20 mouse cellular contexts compared by ENCODE assay signal in genomic region chr1:119075500-119075899, GRCm38 (mm10). TPM values are rescaled to one million over a fixed set of nuclear protein-coding genes. Genes with fewer than 3 reads are reported as not detected.
"Had no signal": no experiment of that assay in that cellular context is flagged by ENCODE, and none has a peak within 500 bp of the region (broad histone marks: within the 10 kb centered on the region; RNA-seq: fewer than 3 reads in every experiment).

No protein-coding gene starts in this region.

- H3K4me2 ChIP-seq: limb, embryonic 12.5 days; limb, embryonic 15.5 days; liver, embryonic 11.5 days; lung, embryonic 14.5 days; midbrain, embryonic 13.5 days; neural tube, embryonic 12.5 days; neural tube, embryonic 15.5 days had no signal

- H3K9me3 ChIP-seq: limb, embryonic 12.5 days; limb, embryonic 15.5 days; midbrain, embryonic 13.5 days; neural tube, embryonic 12.5 days; neural tube, embryonic 15.5 days had no signal

- H3K27ac ChIP-seq: kidney, postnatal 0 days; limb, embryonic 12.5 days; limb, embryonic 15.5 days; liver, embryonic 14.5 days; macrophage; midbrain, embryonic 13.5 days; neural tube, embryonic 12.5 days; neural tube, embryonic 15.5 days had no signal

- ATAC-seq: liver, postnatal 0 days; lung, postnatal 0 days; midbrain, embryonic 13.5 days had no signal

- DNase-seq: kidney, adult 18-20 months; kidney, adult 9 months; kidney, postnatal 25 days; layer of hippocampus, postnatal 36 days; left cerebral cortex, postnatal 4 days; liver, postnatal 0 days; lung, embryonic 14.5 days; right cerebral cortex, postnatal 25 days; thymus, postnatal 25 days had no signal

- H3K4me3 ChIP-seq: limb, embryonic 12.5 days; limb, embryonic 15.5 days; midbrain, embryonic 13.5 days; neural tube, embryonic 12.5 days; neural tube, embryonic 15.5 days had no signal

- H3K36me3 ChIP-seq: limb, embryonic 12.5 days; limb, embryonic 15.5 days; midbrain, embryonic 13.5 days; neural tube, embryonic 12.5 days; neural tube, embryonic 15.5 days had no signal

- H3K4me1 ChIP-seq: midbrain, embryonic 13.5 days; neural tube, embryonic 12.5 days had no signal

- H3K9ac ChIP-seq: limb, embryonic 12.5 days; limb, embryonic 15.5 days; liver, embryonic 14.5 days; liver, postnatal 0 days; lung, embryonic 14.5 days; midbrain, embryonic 13.5 days; neural tube, embryonic 12.5 days; neural tube, embryonic 15.5 days had no signal

RNA-seq across cellular contexts. Expression of gene Gli2, which starts 22.1 kb away (rescaled TPM):
- total RNA-seq: megakaryocyte, adult 5-6 weeks had no signal
- polyA plus RNA-seq: macrophage had no signal
